Mouse (Mus musculus): Measurements from ENCODE around the gene Fancg. TPM values are rescaled to one million over a fixed set of nuclear protein-coding genes. Genes with fewer than 3 reads are reported as not detected.

Gene Fancg
- total and polyA plus RNA-seq, 3 experiments: 11.4 to 24.6 TPM; not detected in 1

DNA sequence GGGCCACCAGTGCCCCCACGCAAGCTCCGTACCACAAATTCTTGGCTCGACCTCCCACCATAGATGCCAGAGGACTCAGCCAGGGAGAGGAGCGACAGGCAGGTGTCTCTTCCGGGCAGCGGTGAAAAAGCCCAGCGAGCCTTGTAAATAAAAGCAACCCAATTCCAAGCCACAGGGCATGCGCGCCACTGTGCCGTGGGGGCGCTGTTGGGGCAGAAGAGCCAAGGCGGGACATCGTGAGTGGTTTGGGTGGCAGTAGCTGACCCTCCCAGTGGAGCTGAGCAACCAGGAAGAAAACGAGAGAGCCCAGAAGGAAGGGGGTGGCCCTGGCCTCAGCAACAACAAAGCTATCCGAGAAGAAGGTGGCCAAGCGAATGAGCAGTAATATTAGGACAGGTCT lies 10.6 kb upstream of the Fancg start:
- H3K9ac ChIP-seq (ENCODE audit: control insufficient read depth, low read depth, low read length, poor library complexity, severe bottlenecking): no peak overlapping the region
- H3K27ac ChIP-seq (ENCODE audit: control insufficient read depth, low read depth, low read length): no peak overlapping the region
- H3K9me3 ChIP-seq (replicated peaks; ENCODE audit: insufficient read depth, low read length): no peaks in the 10 kb centered on the region
- no peak overlapping the region for H3K4me3 ChIP-seq (ENCODE audit: control insufficient read depth in 1 of 2, insufficient read depth in 1 of 2, low read depth in 2 of 2, low read length in 2 of 2)
- no peaks in the 10 kb centered on the region for H3K27me3 ChIP-seq (ENCODE audit: control insufficient read depth in 1 of 2, insufficient read depth in 2 of 2, low read length in 2 of 2)
- DNase-seq (ENCODE audit: low read depth, low spot score): no peak
- TF ChIP-seq KAT2A (conservative IDR thresholded peaks at IDR 0.05; ENCODE audit: low read depth, low read length) (no peak), TAL1 (IDR thresholded peaks at IDR 0.05; ENCODE audit: low read length) (no peak), CTCF (IDR thresholded peaks at IDR 0.05 in 2 of 3, conservative IDR thresholded peaks at IDR 0.05 in 1 of 3; ENCODE audit: control insufficient read depth in 1 of 3, insufficient read depth in 1 of 3, low read depth in 2 of 3, low read length in 3 of 3, poor library complexity in 1 of 3, severe bottlenecking in 1 of 3) (peak in 2 of 3 experiments; percentile 5 to 12; a peak in 1 of 6 replicates), MEF2A (IDR thresholded peaks at IDR 0.05; ENCODE audit: extremely low read depth, insufficient replicate concordance, low read depth, low read length, poor library complexity, severe bottlenecking) (no peak), GABPA (IDR thresholded peaks at IDR 0.05; ENCODE audit: low read depth, low read length) (no peak), NRF1 (IDR thresholded peaks at IDR 0.05; ENCODE audit: insufficient read depth, low read depth, low read length, poor library complexity, severe bottlenecking) (no peak), ZNF384 (IDR thresholded peaks at IDR 0.05; ENCODE audit: low read depth, low read length) (no peak), MYB (IDR thresholded peaks at IDR 0.05; ENCODE audit: low read depth, low read length) (no peak), ELF1 (IDR thresholded peaks at IDR 0.05; ENCODE audit: low read depth, low read length) (no peak)
- peaks cover 9% of the 10 kb centered on the region for H3K79me2 ChIP-seq (ENCODE audit: control insufficient read depth, insufficient read depth, low read length, poor library complexity)
- peaks cover 0 to 9% of the 10 kb centered on the region in 2 experiments; a peak in 2 of 4 replicates for H3K4me1 ChIP-seq (ENCODE audit: control insufficient read depth in 1 of 2, insufficient read depth in 2 of 2, low read length in 2 of 2)
- H3K36me3 ChIP-seq (ENCODE audit: control insufficient read depth in 1 of 2, insufficient read depth in 2 of 2, low read length in 2 of 2): peaks cover 2% of the 10 kb centered on the region in 2 experiments; a peak in 3 of 4 replicates

DNA sequence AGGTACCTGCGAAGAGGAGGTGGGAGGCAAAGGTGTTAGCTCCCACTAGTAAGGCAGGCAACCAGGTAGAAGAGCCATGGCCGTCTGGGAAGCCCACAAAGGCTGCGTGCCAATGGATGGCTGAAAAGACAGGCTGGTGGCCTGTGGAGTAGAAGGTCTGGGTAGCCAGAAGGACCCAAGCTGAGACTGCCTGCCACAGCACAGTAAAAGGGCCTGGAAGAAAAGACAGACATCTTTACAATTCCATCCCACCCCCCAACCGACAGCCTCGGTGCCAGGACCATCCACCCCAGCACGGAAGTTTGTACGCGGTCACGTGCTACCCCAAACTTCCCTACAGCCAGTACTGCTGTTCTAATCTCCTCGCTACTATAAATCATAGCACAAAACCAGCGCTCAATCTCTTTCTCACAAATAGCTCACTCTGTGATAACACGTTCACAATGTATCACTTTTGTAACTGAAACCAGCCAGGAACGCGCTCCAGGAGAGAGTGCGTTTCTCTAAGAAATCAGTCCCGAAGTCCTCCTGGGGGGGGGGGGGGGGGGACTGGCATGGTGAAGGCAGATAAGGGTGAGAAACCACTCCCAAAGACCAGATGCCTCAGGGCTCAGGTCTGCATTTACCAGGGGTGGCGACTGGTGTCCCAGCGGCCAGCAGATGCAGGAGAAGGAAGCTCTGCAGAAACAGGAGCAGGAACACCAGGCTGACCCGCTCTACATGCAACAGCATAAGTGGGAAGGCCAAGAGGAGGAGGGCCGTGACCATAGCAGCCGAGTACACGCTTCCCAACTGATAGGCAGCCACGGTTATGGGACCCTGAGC lies 9.5 kb upstream of the Fancg start:
- peaks cover under 1 to 2% of the 10 kb centered on the region in 2 experiments; a peak in 3 of 4 replicates for H3K36me3 ChIP-seq (ENCODE audit: control insufficient read depth in 1 of 2, insufficient read depth in 2 of 2, low read length in 2 of 2)
- TF ChIP-seq TAL1 (IDR thresholded peaks at IDR 0.05; ENCODE audit: low read length) (peak; percentile 36), TBP (IDR thresholded peaks at IDR 0.05; ENCODE audit: low read depth, low read length) (no peak), SIN3A (IDR thresholded peaks at IDR 0.05; ENCODE audit: low read length) (no peak), KAT2A (conservative IDR thresholded peaks at IDR 0.05; ENCODE audit: low read depth, low read length) (no peak), MEF2A (IDR thresholded peaks at IDR 0.05; ENCODE audit: extremely low read depth, insufficient replicate concordance, low read depth, low read length, poor library complexity, severe bottlenecking) (no peak), RCOR1 (IDR thresholded peaks at IDR 0.05; ENCODE audit: low read depth, low read length) (peak; percentile 11; the same call in 1 of the 2 replicates), USF1 (IDR thresholded peaks at IDR 0.05; ENCODE audit: low read depth, low read length) (0 out of 2 replicates have a peak, but pooled peaks have one; percentile 6), EP300 (IDR thresholded peaks at IDR 0.05; ENCODE audit: low read depth in 1 of 2, low read length in 2 of 2) (no peak)
- H3K27ac ChIP-seq (ENCODE audit: control insufficient read depth, low read depth, low read length): no peak overlapping the region
- no peaks in the 10 kb centered on the region for H3K27me3 ChIP-seq (ENCODE audit: control insufficient read depth in 1 of 2, insufficient read depth in 2 of 2, low read length in 2 of 2)
- peaks cover 0 to 6% of the 10 kb centered on the region in 2 experiments; a peak in 2 of 4 replicates for H3K4me1 ChIP-seq (ENCODE audit: control insufficient read depth in 1 of 2, insufficient read depth in 2 of 2, low read length in 2 of 2)
- peaks cover 6% of the 10 kb centered on the region for H3K79me2 ChIP-seq (ENCODE audit: control insufficient read depth, insufficient read depth, low read length, poor library complexity)
- H3K4me3 ChIP-seq (ENCODE audit: control insufficient read depth in 1 of 2, insufficient read depth in 1 of 2, low read depth in 2 of 2, low read length in 2 of 2): no peak overlapping the region
- no peak for DNase-seq (ENCODE audit: low read depth, low spot score)
- no peaks in the 10 kb centered on the region for H3K9me3 ChIP-seq (replicated peaks; ENCODE audit: insufficient read depth, low read length)
- no peak overlapping the region for H3K9ac ChIP-seq (ENCODE audit: control insufficient read depth, low read depth, low read length, poor library complexity, severe bottlenecking)
